In the genomic region with DNA sequence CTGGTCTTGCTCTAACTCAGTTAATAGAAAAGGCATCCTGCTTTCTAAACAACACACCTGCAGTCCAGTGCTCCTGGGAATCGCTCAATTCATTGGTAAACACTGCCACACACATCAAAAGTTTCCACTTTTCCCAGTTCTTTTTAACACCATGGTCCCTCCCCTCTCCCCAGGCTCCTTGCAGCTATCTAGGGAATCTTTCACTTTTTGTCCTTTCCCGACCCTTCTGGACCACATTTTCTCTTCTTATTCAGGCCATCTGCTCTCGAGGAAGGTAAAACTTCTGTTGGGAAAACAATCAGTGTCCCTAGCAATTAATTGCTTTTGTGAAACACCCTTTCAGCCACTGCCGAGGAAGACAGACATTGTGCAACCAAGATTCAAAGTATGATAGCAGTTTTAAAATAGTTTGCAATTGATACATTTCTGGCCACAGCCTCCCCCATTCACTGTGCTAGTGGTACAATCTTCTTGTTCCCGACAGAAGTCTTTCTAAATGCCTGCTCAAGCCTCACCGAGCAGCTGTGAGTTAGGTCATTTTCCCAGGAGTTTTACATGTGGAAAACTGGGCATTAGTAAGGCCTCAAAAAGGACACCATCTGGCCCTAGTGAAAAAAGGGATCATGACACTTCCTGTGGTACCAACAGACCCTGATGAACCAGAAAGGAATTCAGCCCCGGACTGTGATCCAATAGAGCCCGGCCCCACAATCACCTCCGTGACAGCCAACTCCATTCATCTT, we compare ENCODE assay signal across 10 mouse cellular contexts.
DNase-seq lines count a peak whose midpoint lies in the region; ATAC-seq and TF ChIP-seq lines count a peak whose summit lies in the region.
"Had no signal": no experiment of that assay in that cellular context is flagged by ENCODE, and none has a peak within 500 bp of the region (broad histone marks: within the 10 kb centered on the region; RNA-seq: fewer than 3 reads in every experiment).

No protein-coding gene starts in this region.

- no peaks in the 10 kb centered on the region for H3K9me3 ChIP-seq in lung, embryonic 14.5 days (ENCODE audit: low read depth, low read length)
- no peaks in the 10 kb centered on the region for H3K9me3 ChIP-seq in forebrain, postnatal 0 days (ENCODE audit: low read length)
- no peaks in the 10 kb centered on the region for H3K9me3 ChIP-seq in limb, embryonic 11.5 days (ENCODE audit: control insufficient read depth, low read length)
- H3K9me3 ChIP-seq in stomach, embryonic 16.5 days (replicated peaks; ENCODE audit: control insufficient read depth, low read length) = no peaks in the 10 kb centered on the region
- no peaks in the 10 kb centered on the region for H3K9me3 ChIP-seq in kidney, embryonic 16.5 days (ENCODE audit: low read length)

- H3K36me3 ChIP-seq in lung, embryonic 14.5 days (ENCODE audit: insufficient read depth) = no peaks in the 10 kb centered on the region
- H3K36me3 ChIP-seq in forebrain, postnatal 0 days (ENCODE audit: insufficient read depth) = no peaks in the 10 kb centered on the region
- no peaks in the 10 kb centered on the region for H3K36me3 ChIP-seq in limb, embryonic 11.5 days (ENCODE audit: control insufficient read depth, insufficient read depth, low read length)
- H3K36me3 ChIP-seq in stomach, embryonic 16.5 days (ENCODE audit: control insufficient read depth, insufficient read depth, low read length) = no peaks in the 10 kb centered on the region
- H3K36me3 ChIP-seq in kidney, embryonic 16.5 days (ENCODE audit: insufficient read depth, low read length) = no peaks in the 10 kb centered on the region

- no peak for TF ChIP-seq CTCF in lung, embryonic 14.5 days (IDR thresholded peaks at IDR 0.05; ENCODE audit: low read depth)
- TF ChIP-seq CTCF in forebrain, postnatal 0 days (IDR thresholded peaks at IDR 0.05; ENCODE audit: low read depth) = no peak

- no peaks in the 10 kb centered on the region for H3K27me3 ChIP-seq in lung, embryonic 14.5 days (ENCODE audit: insufficient read depth, low read length)
- no peaks in the 10 kb centered on the region for H3K27me3 ChIP-seq in forebrain, postnatal 0 days (ENCODE audit: insufficient read depth, low read length)
- H3K27me3 ChIP-seq in limb, embryonic 11.5 days (ENCODE audit: control insufficient read depth, insufficient read depth, low read length) = no peaks in the 10 kb centered on the region
- no peaks in the 10 kb centered on the region for H3K27me3 ChIP-seq in stomach, embryonic 16.5 days (ENCODE audit: control insufficient read depth, insufficient read depth, low read length)
- no peaks in the 10 kb centered on the region for H3K27me3 ChIP-seq in kidney, embryonic 16.5 days (ENCODE audit: insufficient read depth, low read length)

- no peak for DNase-seq in lung, embryonic 14.5 days
- DNase-seq in lung, postnatal 10 days = no peak
- DNase-seq in forebrain, postnatal 0 days = peak; percentile 46
- peak; percentile 21 for DNase-seq in limb, embryonic 11.5 days (ENCODE audit: low spot score)
- no peak for DNase-seq in spleen, postnatal 36 days (ENCODE audit: low spot score in 2 of 2)
- no peak for DNase-seq in adrenal gland, adult (ENCODE audit: inconsistent age in 2 of 2, low spot score in 1 of 2)
- DNase-seq: lung, postnatal 36 days had no signal

- no peak overlapping the region for H3K9ac ChIP-seq in lung, embryonic 14.5 days
- H3K9ac ChIP-seq in forebrain, postnatal 0 days = no peak overlapping the region
- H3K9ac ChIP-seq in limb, embryonic 11.5 days (ENCODE audit: low read length) = no peak overlapping the region
- H3K9ac ChIP-seq in stomach, embryonic 16.5 days (ENCODE audit: low read length) = no peak overlapping the region
- H3K9ac ChIP-seq in kidney, embryonic 16.5 days (replicated peaks; ENCODE audit: low read length) = no peak overlapping the region

- WGBS in lung, embryonic 14.5 days = 6% methylated on average over 9 of the region's 9 CpGs
- 3% methylated on average over 9 of the region's 9 CpGs for WGBS in forebrain, postnatal 0 days
- 23% methylated on average over 9 of the region's 9 CpGs for WGBS in limb, embryonic 11.5 days
- 7% methylated on average over 9 of the region's 9 CpGs for WGBS in stomach, embryonic 16.5 days
- 12% methylated on average over 9 of the region's 9 CpGs for WGBS in kidney, embryonic 16.5 days

- ATAC-seq in lung, embryonic 14.5 days (ENCODE audit: insufficient read depth) = no peak
- ATAC-seq in forebrain, postnatal 0 days = peak; percentile 76
- no peak for ATAC-seq in limb, embryonic 11.5 days (ENCODE audit: insufficient number of reproducible peaks, low FRiP score, low TSS enrichment, low read depth)
- ATAC-seq in stomach, embryonic 16.5 days (ENCODE audit: insufficient read depth, low FRiP score) = no peak
- ATAC-seq in kidney, embryonic 16.5 days (ENCODE audit: low FRiP score, low TSS enrichment) = no peak

- H3K4me1 ChIP-seq in lung, embryonic 14.5 days (ENCODE audit: insufficient read depth) = no peaks in the 10 kb centered on the region
- H3K4me1 ChIP-seq in forebrain, postnatal 0 days (ENCODE audit: insufficient read depth) = peaks cover 4% of the 10 kb centered on the region; the same call in 1 of the 2 replicates
- H3K4me1 ChIP-seq in limb, embryonic 11.5 days (ENCODE audit: control insufficient read depth, insufficient read depth, low read length) = no peaks in the 10 kb centered on the region
- H3K4me1 ChIP-seq in stomach, embryonic 16.5 days (ENCODE audit: control insufficient read depth, insufficient read depth, low read length) = peaks cover 6% of the 10 kb centered on the region; the same call in 1 of the 2 replicates
- 0 out of 2 replicates have a peak, but pooled peaks cover 3% of the 10 kb centered on the region for H3K4me1 ChIP-seq in kidney, embryonic 16.5 days (ENCODE audit: insufficient read depth, low read length)

- H3K4me3 ChIP-seq in lung, embryonic 14.5 days (ENCODE audit: low read depth, low read length) = no peak overlapping the region
- peak overlapping the region; percentile 8 for H3K4me3 ChIP-seq in forebrain, postnatal 0 days (ENCODE audit: low read depth, low read length)
- H3K4me3 ChIP-seq in limb, embryonic 11.5 days (ENCODE audit: low read depth, low read length) = no peak overlapping the region
- no peak overlapping the region for H3K4me3 ChIP-seq in stomach, embryonic 16.5 days (replicated peaks; ENCODE audit: low read length)
- H3K4me3 ChIP-seq in kidney, embryonic 16.5 days (ENCODE audit: low read length) = no peak overlapping the region

- no peak overlapping the region for H3K27ac ChIP-seq in lung, embryonic 14.5 days (ENCODE audit: low read depth)
- no peak overlapping the region for H3K27ac ChIP-seq in forebrain, postnatal 0 days (ENCODE audit: low read depth, low read length)
- H3K27ac ChIP-seq in limb, embryonic 11.5 days (replicated peaks; ENCODE audit: low read depth, low read length) = no peak overlapping the region
- H3K27ac ChIP-seq in stomach, embryonic 16.5 days (ENCODE audit: low read length) = no peak overlapping the region
- H3K27ac ChIP-seq in kidney, embryonic 16.5 days (ENCODE audit: low read length) = no peak overlapping the region
- H3K27ac ChIP-seq: kidney, postnatal 0 days had no signal

- H3K4me2 ChIP-seq in lung, embryonic 14.5 days = peak overlapping the region; percentile 12; the same call in 1 of the 2 replicates
- peak overlapping the region; percentile 45 for H3K4me2 ChIP-seq in forebrain, postnatal 0 days (ENCODE audit: low read depth)
- H3K4me2 ChIP-seq in limb, embryonic 11.5 days (ENCODE audit: low read depth, severe bottlenecking) = no peak overlapping the region
- peak overlapping the region; percentile 16; the same call in 1 of the 2 replicates for H3K4me2 ChIP-seq in stomach, embryonic 16.5 days (ENCODE audit: low read depth, low read length)
- no peak overlapping the region for H3K4me2 ChIP-seq in kidney, embryonic 16.5 days (replicated peaks; ENCODE audit: low read depth, low read length)

Comparison
In these comparisons a context has a peak if more than half of its experiments do, and no peak if none do; other contexts are left out.
1. DNase-seq: peak in forebrain, postnatal 0 days (single experiment) and limb, embryonic 11.5 days (single experiment); none in lung, embryonic 14.5 days (single experiment), lung, postnatal 10 days (single experiment), spleen, postnatal 36 days (0 of 2) and adrenal gland, adult (0 of 2).
2. H3K4me2 ChIP-seq: peak in lung, embryonic 14.5 days (single experiment), forebrain, postnatal 0 days (single experiment) and stomach, embryonic 16.5 days (single experiment); none in limb, embryonic 11.5 days (single experiment) and kidney, embryonic 16.5 days (single experiment).